ENCODE assay signal across 8 mouse cellular contexts in the genomic region with DNA sequence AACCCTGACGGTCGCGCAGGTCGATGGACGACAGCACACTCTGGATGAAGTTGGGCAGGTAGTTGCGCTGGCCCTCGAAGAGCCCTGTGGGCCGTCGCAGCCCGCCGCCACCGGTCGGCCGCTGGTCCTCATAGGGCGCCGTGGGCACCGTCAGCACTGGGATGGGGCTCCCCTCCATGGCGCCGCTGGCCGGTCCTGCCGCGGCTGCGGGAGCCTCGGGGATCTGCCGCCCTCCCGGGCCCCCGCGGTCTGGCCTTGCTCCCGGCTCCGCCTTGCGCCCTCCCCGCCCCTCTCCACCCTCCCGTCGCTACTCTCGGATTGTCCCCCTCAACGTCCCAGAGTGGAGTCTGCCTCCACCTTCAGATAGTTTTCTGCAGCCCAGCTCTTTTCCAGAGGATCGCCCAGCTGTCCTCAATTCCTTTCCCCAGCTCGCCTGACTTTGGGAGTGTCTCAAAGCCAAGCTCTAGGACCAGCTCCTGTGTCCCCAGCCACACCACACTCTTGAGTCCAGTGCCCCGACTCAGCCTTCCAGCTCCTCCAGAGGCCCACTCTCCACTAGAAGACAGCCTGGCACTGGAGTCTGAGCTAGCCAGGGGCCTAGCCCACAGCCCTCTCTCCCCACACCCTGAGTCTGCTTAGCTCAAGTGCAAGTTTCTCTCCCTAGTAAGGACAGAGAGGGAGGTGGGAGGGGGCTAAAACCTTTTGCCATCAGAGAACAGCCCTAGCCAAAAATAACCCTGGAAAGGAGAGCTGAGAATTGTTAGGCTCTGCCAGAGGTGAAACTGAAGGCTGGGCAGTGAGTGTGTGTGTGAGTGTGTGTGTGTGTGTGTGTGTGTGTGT. TPM values are rescaled to one million over a fixed set of nuclear protein-coding genes. Genes with fewer than 3 reads are reported as not detected.
A peak's percentile ranks its signal among the peaks of the same experiment; 100 is the strongest.
DNase-seq lines count a peak whose midpoint lies in the region; ATAC-seq and TF ChIP-seq lines count a peak whose summit lies in the region.
"Had no signal": no experiment of that assay in that cellular context is flagged by ENCODE, and none has a peak within 500 bp of the region (broad histone marks: within the 10 kb centered on the region; RNA-seq: fewer than 3 reads in every experiment).

A gene (minus strand): TSS at position 244 of the 840 bp plus-strand sequence.

- TF ChIP-seq EP300 in heart, postnatal 0 days (IDR thresholded peaks at IDR 0.05; ENCODE audit: low read depth) = no peak

- TF ChIP-seq CTCF in heart, postnatal 0 days (IDR thresholded peaks at IDR 0.05; ENCODE audit: low read depth) = peak; percentile 37

- H3K27ac ChIP-seq in forebrain, embryonic 10.5 days = peak within 1 kb of the TSS; percentile 77
- H3K27ac ChIP-seq in heart, postnatal 0 days (ENCODE audit: low read depth) = peak within 1 kb of the TSS; percentile 93
- H3K27ac ChIP-seq in midbrain, embryonic 16.5 days (ENCODE audit: low read length) = no peak within 1 kb of the TSS

- H3K9me3 ChIP-seq in forebrain, embryonic 10.5 days = no peaks in the 10 kb centered on the region
- no peaks in the 10 kb centered on the region for H3K9me3 ChIP-seq in heart, postnatal 0 days (replicated peaks; ENCODE audit: control insufficient read depth, low read length)
- no peaks in the 10 kb centered on the region for H3K9me3 ChIP-seq in midbrain, embryonic 16.5 days (replicated peaks; ENCODE audit: control insufficient read depth, low read length, poor library complexity, severe bottlenecking)

- ATAC-seq in heart, postnatal 0 days (ENCODE audit: insufficient read depth, low read depth) = peak; percentile 88
- ATAC-seq in midbrain, embryonic 16.5 days = 0 out of 2 replicates have a peak, but pooled peaks have one; percentile 39

- peak within 1 kb of the TSS; percentile 67 for H3K4me2 ChIP-seq in heart, postnatal 0 days (ENCODE audit: low read depth, low read length)
- peak within 1 kb of the TSS; percentile 69 for H3K4me2 ChIP-seq in midbrain, embryonic 16.5 days (ENCODE audit: low read length)

- H3K27me3 ChIP-seq in forebrain, embryonic 10.5 days (ENCODE audit: poor library complexity, severe bottlenecking) = peaks cover 49% of the 10 kb centered on the region
- H3K27me3 ChIP-seq in heart, postnatal 0 days (ENCODE audit: control insufficient read depth, insufficient read depth, low read length) = no peaks in the 10 kb centered on the region
- H3K27me3 ChIP-seq in midbrain, embryonic 16.5 days (ENCODE audit: control insufficient read depth, insufficient read depth, low read depth, low read length) = peaks cover 19% of the 10 kb centered on the region

- peak within 1 kb of the TSS; percentile 55 for H3K4me3 ChIP-seq in forebrain, embryonic 10.5 days
- peak within 1 kb of the TSS; percentile 59 for H3K4me3 ChIP-seq in heart, postnatal 0 days (ENCODE audit: low read depth, low read length)
- peak within 1 kb of the TSS; percentile 37 for H3K4me3 ChIP-seq in midbrain, embryonic 16.5 days (ENCODE audit: low read depth, low read length)
- H3K4me3 ChIP-seq: erythroblast, embryonic 14.5 days had no signal

- WGBS in forebrain, embryonic 10.5 days = 1% methylated on average over 39 of the region's 39 CpGs
- WGBS in heart, postnatal 0 days = 1% methylated on average over 38 of the region's 39 CpGs
- WGBS in large intestine, adult 2 months = 3% methylated on average over 39 of the region's 39 CpGs
- WGBS in midbrain, embryonic 16.5 days = under 1% methylated on average over 33 of the region's 39 CpGs

- DNase-seq in adrenal gland, postnatal 4 days (ENCODE audit: low spot score in 2 of 2) = peak; percentile 33 to 35
- peak; percentile 26 for DNase-seq in forebrain, embryonic 10.5 days (ENCODE audit: extremely low spot score, low spot score)
- peak; percentile 77 for DNase-seq in heart, postnatal 0 days (ENCODE audit: low spot score)
- no peak for DNase-seq in large intestine, adult 2 months (ENCODE audit: low read depth, low spot score)
- no peak for DNase-seq in adipocyte (ENCODE audit: low spot score)
- no peak for DNase-seq in left cerebral cortex, adult 18-20 months (ENCODE audit: low spot score in 2 of 2)

- H3K36me3 ChIP-seq in forebrain, embryonic 10.5 days (replicated peaks) = no peaks in the 10 kb centered on the region
- H3K36me3 ChIP-seq in heart, postnatal 0 days (replicated peaks; ENCODE audit: control insufficient read depth, insufficient read depth, low read length) = no peaks in the 10 kb centered on the region
- H3K36me3 ChIP-seq in midbrain, embryonic 16.5 days (ENCODE audit: control insufficient read depth, insufficient read depth, low read length) = no peaks in the 10 kb centered on the region

- H3K4me1 ChIP-seq in forebrain, embryonic 10.5 days = peaks cover 17% of the 10 kb centered on the region
- peaks cover 11% of the 10 kb centered on the region; the same call in 1 of the 2 replicates for H3K4me1 ChIP-seq in heart, postnatal 0 days (ENCODE audit: control insufficient read depth, insufficient read depth)
- peaks cover 6% of the 10 kb centered on the region for H3K4me1 ChIP-seq in midbrain, embryonic 16.5 days (ENCODE audit: control insufficient read depth, insufficient read depth, low read length)

- H3K9ac ChIP-seq in heart, postnatal 0 days (replicated peaks; ENCODE audit: low read depth, low read length) = peak within 1 kb of the TSS; percentile 66
- peak within 1 kb of the TSS; percentile 53; the same call in 1 of the 2 replicates for H3K9ac ChIP-seq in midbrain, embryonic 16.5 days (ENCODE audit: low read depth, low read length)

RNA-seq across cellular contexts. Expression of the gene that starts here (rescaled TPM):
- total RNA-seq in adrenal gland, postnatal 4 days (2021) = 10 to 100 TPM; 55.4 to 58.0 TPM
- 0.11 and 0.28 TPM in 2 replicates for polyA plus RNA-seq in forebrain, embryonic 10.5 days (2016; fragmentation: Nextera tagmentation; extraction: Ambion mirVana)
- 106 and 163 TPM in 2 replicates for total RNA-seq in heart, postnatal 0 days (2014; rRNA removed; ENCODE audit: low replicate concordance)
- 3.9 and 4.9 TPM in 2 replicates for polyA plus RNA-seq in heart, postnatal 0 days (2015; fragmentation: Nextera tagmentation; extraction: Ambion mirVana)
- polyA plus RNA-seq in large intestine, adult 2 months (2012; rRNA removed) = 36.3 and 40.2 TPM in 2 replicates
- 0.63 and 0.83 TPM in 2 replicates for polyA plus RNA-seq in midbrain, embryonic 16.5 days (2015; fragmentation: Nextera tagmentation; extraction: Ambion mirVana)
- total RNA-seq in left cerebral cortex, adult 18-20 months (2021) = 1 to 10 TPM; 6.9 to 8.8 TPM
- polyA plus RNA-seq: erythroblast, embryonic 14.5 days had no signal

Comparison
In these comparisons a context has a peak if more than half of its experiments do, and no peak if none do; other contexts are left out.
1. RNA of the gene that starts here (total RNA-seq): 106 to 163 TPM in heart, postnatal 0 days and 55.4 to 58.0 TPM in adrenal gland, postnatal 4 days; 6.9 to 8.8 TPM in left cerebral cortex, adult 18-20 months; every median in the first group is over 4 times any median in the second.
2. Peak in DNase-seq, H3K4me3 ChIP-seq and H3K27ac ChIP-seq in forebrain, embryonic 10.5 days; RNA of the gene not detected or under 1 TPM.
3. Peak in ATAC-seq, H3K4me3 ChIP-seq, H3K9ac ChIP-seq and H3K4me2 ChIP-seq in midbrain, embryonic 16.5 days; RNA of the gene not detected or under 1 TPM.
4. DNase-seq: peak in adrenal gland, postnatal 4 days (2 of 2) and heart, postnatal 0 days (single experiment); none in large intestine, adult 2 months (single experiment), adipocyte (single experiment) and left cerebral cortex, adult 18-20 months (0 of 2).
5. Peak in every context shown above with its lines, with median percentiles within 50 percentile points of each other: H3K4me3 ChIP-seq.